Mouse (Mus musculus) frontal cortex, adult 2 months (tissue): ENCODE results near the gene Acoxl. TPM values are rescaled to one million over a fixed set of nuclear protein-coding genes. Genes with fewer than 3 reads are reported as not detected.
A peak's percentile ranks its signal among the peaks of the same experiment; 100 is the strongest.

Source experiments
- DNase-seq, 2 experiments: peaks; one replicate each; pipeline ENCODE4 v3.0.0; 2022; ENCODE audit warnings: low spot score in 1 of 2; ENCODE audit errors: extremely low spot score in 1 of 2
- polyA plus RNA-seq: library from polyadenylated mRNA; depleted of rRNA; stranded (reverse); fragments of >200 nt; gene quantifications from 2 replicates; pipeline ENCODE4 v1.2.3, GENCODE M21; 2012; rRNA removed

The Acoxl gene
- polyA plus RNA-seq, 1 experiment = 0.06 TPM

- DNase-seq = peak; percentile 14 to 60
Observed at GRCm38 (mm10) chr2:128166623-128167423, 328.1 kb downstream of the Acoxl start.

GRCm38 (mm10) chr2:128167930-128168329, 329.3 kb downstream of the Acoxl start:
- DNase-seq = no peak

DNA sequence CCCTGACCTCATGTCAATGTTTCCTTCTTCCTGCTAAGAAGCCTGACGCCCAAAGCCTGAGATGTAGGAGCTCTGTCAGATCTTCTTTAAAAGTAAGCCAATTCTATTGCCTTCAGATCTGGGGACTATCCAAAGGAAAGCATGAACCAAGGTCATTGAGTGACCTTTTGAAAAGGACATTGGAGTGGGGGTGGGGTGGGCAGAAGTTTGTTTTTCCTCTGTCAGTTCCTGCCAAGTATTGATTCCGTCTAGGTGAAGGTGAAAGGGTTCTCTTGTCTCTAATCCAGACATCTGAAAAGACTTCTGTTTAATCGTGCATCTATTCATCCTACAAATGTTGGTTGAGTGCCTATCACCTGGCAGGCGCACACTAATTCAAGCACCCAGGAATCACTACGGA, 330.8 kb downstream of the Acoxl start:
- DNase-seq = no peak

DNA sequence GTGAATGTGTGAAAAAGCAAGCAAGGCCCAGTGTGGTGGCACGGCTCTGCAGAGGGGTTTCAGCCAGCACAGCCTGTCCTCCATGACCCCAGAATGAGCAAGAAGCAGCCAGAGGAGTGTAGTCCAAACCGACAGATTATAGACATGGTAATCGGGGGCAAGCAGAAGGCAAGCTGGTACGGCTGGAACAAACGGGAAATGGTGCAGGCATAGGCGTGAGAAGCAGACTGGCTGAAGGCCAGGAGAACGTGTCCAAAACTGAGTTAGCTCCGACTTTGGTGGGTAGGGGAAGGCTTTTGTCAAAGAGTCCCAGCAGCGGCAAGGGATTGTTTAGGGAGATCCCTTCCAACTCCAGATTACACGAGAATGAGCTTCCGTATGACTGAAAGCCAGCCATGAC, 331.3 kb downstream of the Acoxl start:
- no peak for DNase-seq

- no peak for DNase-seq
Observed at GRCm38 (mm10) chr2:128170614-128171013, 331.9 kb downstream of the Acoxl start.

DNA sequence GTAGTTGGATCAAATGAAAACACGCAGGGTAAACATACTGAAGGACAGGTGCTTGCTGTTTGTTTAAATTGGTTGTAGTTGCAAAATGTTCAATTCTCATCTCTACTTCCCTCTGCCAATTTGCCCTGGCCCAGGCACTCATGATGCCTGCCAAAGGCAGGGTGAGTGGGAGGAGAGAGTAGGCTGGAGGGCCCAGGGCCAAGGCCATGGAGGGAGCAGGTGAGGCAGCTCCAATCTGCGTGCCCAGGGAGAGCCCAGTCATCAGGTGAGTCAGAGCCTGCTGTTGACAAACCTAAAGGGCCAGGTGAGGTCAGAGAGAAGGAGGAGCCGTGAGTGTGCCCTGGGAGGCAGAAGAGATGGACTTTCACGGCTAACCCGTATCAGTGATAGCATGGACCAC, 333.6 kb downstream of the Acoxl start:
- DNase-seq = peak in 1 of 2 experiments; percentile 47

Other genes starting within 250 kb of the Acoxl start
- gene Mal, start 182.2 kb upstream of the Acoxl start, polyA plus RNA-seq = 70.5 and 94.8 TPM in 2 replicates
- gene Mall, start 108.9 kb upstream of the Acoxl start, polyA plus RNA-seq = 1.0 and 1.2 TPM in 2 replicates
- 20.8 and 22.3 TPM in 2 replicates for gene Nphp1, start 50.0 kb upstream of the Acoxl start, polyA plus RNA-seq
- gene Mtln, start 46.4 kb upstream of the Acoxl start, polyA plus RNA-seq = 94.7 and 95.5 TPM in 2 replicates
- gene Bub1, start 7.0 kb upstream of the Acoxl start, polyA plus RNA-seq = 0.34 and 0.82 TPM in 2 replicates